Mouse (Mus musculus): ENCODE measurements around the gene Socs2. TPM values are rescaled to one million over a fixed set of nuclear protein-coding genes. Genes with fewer than 3 reads are reported as not detected.

Gene Socs2
- polyA plus RNA-seq, 1 experiment = 0.74 TPM

- Histone ChIP-seq H3K27ac (ENCODE audit: insufficient read depth, low read depth, low read length) (no peak overlapping the region), H3K4me1 (ENCODE audit: control insufficient read depth, insufficient read depth, low read length) (peaks cover 8% of the 10 kb centered on the region), H3K4me3 (ENCODE audit: insufficient read depth, low read length) (no peak overlapping the region)
- TF ChIP-seq CTCF (IDR thresholded peaks at IDR 0.05; ENCODE audit: low read depth, low read length) = no peak
These were observed 56.9 kb downstream of the Socs2 start for GRCm38 (mm10) chr10:95360048-95360447.

DNA sequence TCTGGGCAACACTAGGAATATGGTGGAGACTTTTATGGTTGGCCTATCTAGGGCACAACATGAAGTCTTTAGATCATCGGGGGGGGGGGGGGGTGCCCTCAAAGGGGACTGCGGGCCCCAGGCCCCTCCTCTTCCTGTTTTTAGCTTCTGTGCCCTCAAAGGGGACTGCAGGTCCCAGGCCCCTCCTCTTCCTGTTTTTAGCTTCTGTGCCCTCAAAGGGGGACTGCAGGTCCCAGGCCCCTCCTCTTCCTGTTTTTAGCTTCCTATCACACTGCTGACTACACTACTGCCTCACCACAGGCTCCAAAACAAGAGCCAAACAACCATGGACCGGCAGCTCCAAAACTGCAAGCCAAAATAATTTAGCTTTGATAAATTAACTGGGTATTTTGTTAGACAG, 59.3 kb downstream of the Socs2 start:
- TF ChIP-seq CTCF (IDR thresholded peaks at IDR 0.05; ENCODE audit: low read depth, low read length) (no peak), POLR2A (IDR thresholded peaks at IDR 0.05; ENCODE audit: borderline replicate concordance, low read depth, low read length) (no peak)
- no peak overlapping the region for H3K4me3 ChIP-seq (ENCODE audit: insufficient read depth, low read length)
- peaks cover 8% of the 10 kb centered on the region for H3K4me1 ChIP-seq (ENCODE audit: control insufficient read depth, insufficient read depth, low read length)
- H3K27ac ChIP-seq (ENCODE audit: insufficient read depth, low read depth, low read length) = peak overlapping the region; percentile 28

DNA sequence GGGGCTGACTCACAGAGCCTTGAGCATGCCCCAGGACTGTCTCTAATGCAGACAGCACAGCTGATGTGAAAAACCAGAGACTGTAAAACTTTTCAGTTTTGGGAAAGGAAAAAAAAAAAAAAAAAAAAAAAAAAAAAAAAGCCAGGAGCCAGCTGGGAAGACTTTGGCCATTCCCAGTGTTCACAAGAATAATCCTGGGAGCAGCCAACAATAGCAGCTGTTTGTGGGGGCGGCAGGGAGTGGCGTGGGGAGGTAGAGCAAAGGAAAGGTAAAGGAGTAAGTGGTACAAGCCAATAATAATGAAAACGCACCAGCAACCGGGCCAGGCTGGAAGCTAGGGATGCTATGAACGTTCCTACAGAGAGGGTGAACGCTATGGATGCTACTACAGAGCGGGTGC, 60.3 kb downstream of the Socs2 start:
- TF ChIP-seq POLR2A (IDR thresholded peaks at IDR 0.05; ENCODE audit: borderline replicate concordance, low read depth, low read length) = no peak
- TF ChIP-seq CTCF (IDR thresholded peaks at IDR 0.05; ENCODE audit: low read depth, low read length) = no peak
- Histone ChIP-seq H3K4me3 (ENCODE audit: insufficient read depth, low read length) (no peak overlapping the region), H3K27ac (ENCODE audit: insufficient read depth, low read depth, low read length) (no peak overlapping the region), H3K4me1 (ENCODE audit: control insufficient read depth, insufficient read depth, low read length) (peaks cover 8% of the 10 kb centered on the region)

GRCm38 (mm10) chr10:95355678-95356268, 61.2 kb downstream of the Socs2 start:
- no peak overlapping the region for H3K4me3 ChIP-seq (ENCODE audit: insufficient read depth, low read length)
- TF ChIP-seq CTCF (IDR thresholded peaks at IDR 0.05; ENCODE audit: low read depth, low read length) (no peak), POLR2A (IDR thresholded peaks at IDR 0.05; ENCODE audit: borderline replicate concordance, low read depth, low read length) (no peak)
- H3K4me1 ChIP-seq (ENCODE audit: control insufficient read depth, insufficient read depth, low read length) = peaks cover 2% of the 10 kb centered on the region; the same call in 1 of the 2 replicates
- no peak overlapping the region for H3K27ac ChIP-seq (ENCODE audit: insufficient read depth, low read depth, low read length)

DNA sequence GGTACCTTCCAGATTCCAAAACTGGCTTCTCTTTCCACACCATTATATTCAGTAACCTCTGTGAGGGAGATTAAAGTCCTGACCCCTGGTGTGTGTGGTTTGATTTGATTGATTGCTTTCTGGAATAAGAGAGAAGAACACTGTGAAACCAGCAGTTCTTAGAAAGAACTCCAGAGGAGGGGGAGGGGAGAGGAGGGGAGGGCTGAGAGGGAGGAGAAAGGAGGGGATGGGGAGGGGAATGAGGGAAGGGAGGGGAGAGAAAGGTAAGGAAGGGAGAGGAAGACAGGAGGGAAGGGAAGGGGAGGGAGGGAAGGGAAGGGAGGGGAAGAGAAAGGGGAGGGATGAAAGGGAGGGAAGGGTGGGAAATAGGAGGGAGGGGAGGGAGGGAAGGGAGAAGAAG, 62.3 kb downstream of the Socs2 start:
- TF ChIP-seq POLR2A (IDR thresholded peaks at IDR 0.05; ENCODE audit: borderline replicate concordance, low read depth, low read length) = no peak
- no peak for TF ChIP-seq CTCF (IDR thresholded peaks at IDR 0.05; ENCODE audit: low read depth, low read length)
- H3K4me3 ChIP-seq (ENCODE audit: insufficient read depth, low read length) = no peak overlapping the region
- H3K27ac ChIP-seq (ENCODE audit: insufficient read depth, low read depth, low read length) = no peak overlapping the region
- peaks cover 2% of the 10 kb centered on the region; the same call in 1 of the 2 replicates for H3K4me1 ChIP-seq (ENCODE audit: control insufficient read depth, insufficient read depth, low read length)

- no peak overlapping the region for H3K4me3 ChIP-seq (ENCODE audit: insufficient read depth, low read length)
- H3K4me1 ChIP-seq (ENCODE audit: control insufficient read depth, insufficient read depth, low read length) = peaks cover 2% of the 10 kb centered on the region; the same call in 1 of the 2 replicates
- H3K27ac ChIP-seq (ENCODE audit: insufficient read depth, low read depth, low read length) = no peak overlapping the region
- TF ChIP-seq POLR2A (IDR thresholded peaks at IDR 0.05; ENCODE audit: borderline replicate concordance, low read depth, low read length) (no peak), CTCF (IDR thresholded peaks at IDR 0.05; ENCODE audit: low read depth, low read length) (no peak)
These were observed 62.9 kb downstream of the Socs2 start for GRCm38 (mm10) chr10:95354047-95354446.

- TF ChIP-seq CTCF (IDR thresholded peaks at IDR 0.05; ENCODE audit: low read depth, low read length) = no peak
- no peak for TF ChIP-seq POLR2A (IDR thresholded peaks at IDR 0.05; ENCODE audit: borderline replicate concordance, low read depth, low read length)
- no peak overlapping the region for H3K27ac ChIP-seq (ENCODE audit: insufficient read depth, low read depth, low read length)
- no peaks in the 10 kb centered on the region for H3K4me1 ChIP-seq (ENCODE audit: control insufficient read depth, insufficient read depth, low read length)
- no peak overlapping the region for H3K4me3 ChIP-seq (ENCODE audit: insufficient read depth, low read length)
These were observed 68.5 kb downstream of the Socs2 start for GRCm38 (mm10) chr10:95348457-95348856.

- no peaks in the 10 kb centered on the region for H3K4me1 ChIP-seq (ENCODE audit: control insufficient read depth, insufficient read depth, low read length)
- H3K27ac ChIP-seq (ENCODE audit: insufficient read depth, low read depth, low read length) = no peak overlapping the region
- H3K4me3 ChIP-seq (ENCODE audit: insufficient read depth, low read length) = no peak overlapping the region
- no peak for TF ChIP-seq POLR2A (IDR thresholded peaks at IDR 0.05; ENCODE audit: borderline replicate concordance, low read depth, low read length)
- no peak for TF ChIP-seq CTCF (IDR thresholded peaks at IDR 0.05; ENCODE audit: low read depth, low read length)
These were observed 69.2 kb downstream of the Socs2 start for GRCm38 (mm10) chr10:95347776-95348175.

DNA sequence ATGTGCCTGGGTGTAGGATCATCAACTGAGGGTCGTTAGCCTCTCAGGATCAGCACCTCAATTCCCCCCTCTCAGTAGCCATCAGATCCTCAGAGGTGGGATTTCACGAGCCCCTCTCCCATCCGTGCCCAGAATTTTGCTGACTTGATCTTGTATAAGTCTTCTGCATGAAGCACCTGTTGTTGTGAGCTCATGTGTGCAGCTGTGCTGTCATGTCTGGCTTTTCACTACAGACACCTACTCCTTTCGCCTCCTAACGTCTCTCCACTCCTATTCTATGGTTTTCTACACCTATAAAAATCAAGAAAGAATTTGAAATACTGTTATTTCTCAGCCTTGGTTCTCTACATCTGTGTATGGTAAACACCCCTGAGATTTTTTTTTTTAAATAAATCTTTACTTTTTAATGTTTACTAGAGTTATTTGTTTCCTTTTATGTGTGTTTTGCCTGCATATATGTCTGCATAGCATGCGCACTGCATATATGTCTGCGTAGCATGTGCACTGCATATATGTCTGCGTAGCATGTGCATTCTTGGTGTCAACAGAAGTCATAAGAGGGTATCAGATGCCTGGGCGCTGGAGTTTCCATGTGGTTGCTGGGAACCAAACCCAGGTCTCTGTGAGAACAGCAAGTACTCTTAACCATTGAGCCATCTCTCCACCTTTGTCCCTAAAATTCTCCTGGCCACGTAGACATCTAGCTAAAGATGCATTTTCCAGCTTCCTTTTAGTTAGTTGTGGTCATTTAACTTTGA, 74.0 kb downstream of the Socs2 start:
- Histone ChIP-seq H3K4me3 (ENCODE audit: insufficient read depth, low read length) (no peak overlapping the region), H3K27ac (ENCODE audit: insufficient read depth, low read depth, low read length) (no peak overlapping the region), H3K4me1 (ENCODE audit: control insufficient read depth, insufficient read depth, low read length) (no peaks in the 10 kb centered on the region)
- TF ChIP-seq POLR2A (IDR thresholded peaks at IDR 0.05; ENCODE audit: borderline replicate concordance, low read depth, low read length) (no peak), CTCF (IDR thresholded peaks at IDR 0.05; ENCODE audit: low read depth, low read length) (no peak)

- TF ChIP-seq POLR2A (IDR thresholded peaks at IDR 0.05; ENCODE audit: borderline replicate concordance, low read depth, low read length) = no peak
- TF ChIP-seq CTCF (IDR thresholded peaks at IDR 0.05; ENCODE audit: low read depth, low read length) = no peak
- H3K27ac ChIP-seq (ENCODE audit: insufficient read depth, low read depth, low read length) = no peak overlapping the region
- H3K4me3 ChIP-seq (ENCODE audit: insufficient read depth, low read length) = no peak overlapping the region
- H3K4me1 ChIP-seq (ENCODE audit: control insufficient read depth, insufficient read depth, low read length) = no peaks in the 10 kb centered on the region
These were observed 76.3 kb downstream of the Socs2 start for GRCm38 (mm10) chr10:95340676-95341075.
